Mouse (Mus musculus): ENCODE measurements at regions not wholly inside any gene's neighbourhood (a gene's known extent, or its start where the extent isn't known, plus 50 kb on each side); places are given as distances from the start of the nearest gene placed in this dataset.

DNA sequence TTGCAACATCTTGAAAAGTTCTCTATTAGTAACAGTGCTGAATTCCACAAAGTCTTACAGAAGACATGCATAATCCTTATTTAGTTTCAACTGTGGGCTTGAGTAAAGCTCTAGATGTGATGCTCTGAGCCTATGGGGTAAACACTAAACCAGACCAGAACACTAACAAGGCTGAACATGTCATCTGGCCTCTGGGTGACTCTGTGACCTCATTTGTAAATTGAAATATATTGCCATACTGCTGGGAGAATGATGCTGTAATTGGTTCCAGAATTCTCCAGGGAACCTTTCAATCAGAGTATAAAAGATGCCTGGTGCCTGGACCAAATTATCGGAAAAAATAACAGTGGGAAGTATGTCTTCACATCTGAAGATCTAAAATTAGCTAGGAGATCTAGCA is 309.9 kb upstream of the Megf9 start:
- ATAC-seq (ENCODE audit: insufficient number of reproducible peaks, low FRiP score) = no peak
- Histone ChIP-seq H3K4me1 (replicated peaks) (no peaks in the 10 kb centered on the region), H3K36me3 (no peaks in the 10 kb centered on the region), H3K4me3 (no peak overlapping the region), H3K27me3 (replicated peaks) (no peaks in the 10 kb centered on the region), H3K9me3 (replicated peaks) (no peaks in the 10 kb centered on the region), H3K27ac (ENCODE audit: poor library complexity, severe bottlenecking) (no peak overlapping the region), H3K9ac (no peak overlapping the region), H3K4me2 (no peak overlapping the region)
- 57% methylated on average over 1 of the region's 1 CpGs for WGBS

DNA sequence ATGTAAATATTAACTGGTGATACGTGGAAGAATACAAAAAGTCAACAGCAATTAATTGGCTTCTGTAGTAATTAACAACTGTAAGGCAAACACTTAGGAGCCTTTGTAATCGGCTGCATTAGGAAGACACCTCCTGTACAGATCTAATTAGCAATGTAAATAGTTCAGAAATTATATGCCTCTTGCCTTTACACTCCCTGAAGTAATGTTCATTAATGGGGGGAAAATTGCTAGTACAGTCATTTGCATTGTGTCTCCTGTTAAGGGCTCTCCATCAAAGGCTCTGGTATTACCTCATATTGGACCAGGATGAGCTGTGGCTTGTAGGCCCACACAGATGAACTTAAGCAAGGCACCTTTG is 276.1 kb upstream of the Megf9 start:
- Histone ChIP-seq H3K9ac (no peak overlapping the region), H3K36me3 (no peaks in the 10 kb centered on the region), H3K4me2 (no peak overlapping the region), H3K27ac (ENCODE audit: poor library complexity, severe bottlenecking) (no peak overlapping the region), H3K4me1 (replicated peaks) (no peaks in the 10 kb centered on the region), H3K4me3 (no peak overlapping the region), H3K9me3 (replicated peaks) (peaks cover 15% of the 10 kb centered on the region), H3K27me3 (replicated peaks) (no peaks in the 10 kb centered on the region)
- 73% methylated on average over 2 of the region's 2 CpGs for WGBS
- ATAC-seq (ENCODE audit: insufficient number of reproducible peaks, low FRiP score) = no peak

DNA sequence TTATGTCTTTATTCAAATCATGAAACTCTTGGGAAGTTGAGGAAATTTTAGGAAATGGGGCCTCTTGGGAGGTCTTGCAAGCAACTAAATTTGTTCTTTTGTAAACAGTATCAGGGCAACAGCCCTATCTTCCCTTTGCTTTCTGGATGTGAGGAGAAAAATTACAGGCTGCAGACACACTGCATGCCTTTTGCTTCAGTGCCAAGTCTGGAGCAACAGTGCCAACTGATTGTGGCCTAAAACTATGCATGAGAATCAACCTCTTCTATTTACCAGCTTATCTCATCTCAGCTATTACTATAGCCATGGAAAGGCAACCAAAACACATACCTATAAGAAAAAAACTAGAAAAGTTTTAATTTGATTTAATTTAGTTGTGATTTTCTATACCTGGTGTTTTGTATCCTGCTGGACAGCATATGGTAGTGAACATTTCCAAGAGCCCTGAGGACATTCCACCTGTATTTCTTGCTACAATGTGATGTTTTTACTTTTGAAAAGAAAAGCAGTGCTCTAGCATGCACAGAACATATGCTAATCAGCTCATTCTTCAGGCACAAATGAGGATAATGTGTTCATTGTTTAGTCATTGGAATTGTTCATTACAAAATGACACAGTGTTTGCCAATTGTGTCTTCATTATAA is 275.6 kb upstream of the Megf9 start:
- no peaks in the 10 kb centered on the region for H3K27me3 ChIP-seq (replicated peaks)
- H3K4me1 ChIP-seq (replicated peaks) = no peaks in the 10 kb centered on the region
- H3K4me3 ChIP-seq = no peak overlapping the region
- H3K4me2 ChIP-seq = no peak overlapping the region
- H3K9ac ChIP-seq = no peak overlapping the region
- H3K27ac ChIP-seq (ENCODE audit: poor library complexity, severe bottlenecking) = no peak overlapping the region
- no peaks in the 10 kb centered on the region for H3K36me3 ChIP-seq
- no peak for ATAC-seq (ENCODE audit: insufficient number of reproducible peaks, low FRiP score)
- peaks cover 10% of the 10 kb centered on the region for H3K9me3 ChIP-seq (replicated peaks)

DNA sequence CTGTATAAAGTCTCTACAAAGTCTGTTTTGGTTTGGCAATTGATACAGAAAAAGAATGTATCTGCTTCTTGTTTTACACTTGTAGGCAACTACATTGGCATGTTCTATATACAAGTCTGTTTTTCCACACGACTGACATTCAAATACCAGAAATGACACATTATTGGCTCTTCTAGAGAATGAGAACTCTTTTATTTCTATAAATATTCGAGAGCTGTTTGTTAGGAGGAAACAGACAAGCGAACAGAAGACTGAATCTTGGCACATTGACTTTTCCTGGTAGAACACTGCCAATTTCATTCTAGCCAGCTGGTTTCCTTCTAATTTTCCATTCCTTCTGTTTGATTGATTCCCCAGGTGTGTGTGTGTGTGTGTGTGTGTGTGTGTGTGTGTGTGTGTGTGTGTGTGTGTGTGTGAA is 270.1 kb upstream of the Megf9 start:
- WGBS = 72% methylated on average over 3 of the region's 3 CpGs
- H3K4me1 ChIP-seq (replicated peaks) = no peaks in the 10 kb centered on the region
- H3K27me3 ChIP-seq (replicated peaks) = no peaks in the 10 kb centered on the region

DNA sequence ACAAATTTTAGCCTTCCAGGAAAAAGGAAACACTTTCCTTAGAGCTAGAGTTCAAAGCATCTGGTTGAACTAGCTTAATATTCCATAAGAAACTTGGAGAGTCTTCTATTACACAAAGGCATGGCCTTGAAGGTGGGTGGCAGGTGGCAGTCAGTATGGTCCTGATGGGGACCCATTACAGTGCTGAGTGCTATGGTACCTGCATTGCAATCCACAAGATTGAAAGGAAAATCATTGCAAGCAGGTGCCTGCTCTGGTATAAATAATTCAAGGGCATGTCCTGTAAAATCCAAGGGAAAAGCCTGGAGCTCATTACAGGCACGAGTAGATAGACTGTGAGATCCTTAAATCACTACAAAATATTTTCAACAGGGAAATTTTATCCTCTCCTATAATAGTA is 263.7 kb upstream of the Megf9 start:
- 45% methylated on average over 1 of the region's 1 CpGs for WGBS
- Histone ChIP-seq H3K36me3 (no peaks in the 10 kb centered on the region), H3K4me1 (replicated peaks) (no peaks in the 10 kb centered on the region), H3K4me3 (no peak overlapping the region), H3K27ac (ENCODE audit: poor library complexity, severe bottlenecking) (no peak overlapping the region), H3K9me3 (replicated peaks) (0 out of 2 replicates have a peak, but pooled peaks cover 3% of the 10 kb centered on the region), H3K9ac (no peak overlapping the region), H3K27me3 (replicated peaks) (no peaks in the 10 kb centered on the region), H3K4me2 (no peak overlapping the region)
- no peak for ATAC-seq (ENCODE audit: insufficient number of reproducible peaks, low FRiP score)

More for the DNA sequence above, 270.1 kb upstream of the Megf9 start:
- Histone ChIP-seq H3K36me3 (no peaks in the 10 kb centered on the region), H3K9ac (no peak overlapping the region), H3K27ac (ENCODE audit: poor library complexity, severe bottlenecking) (no peak overlapping the region), H3K4me2 (no peak overlapping the region), H3K4me3 (no peak overlapping the region), H3K9me3 (replicated peaks) (no peaks in the 10 kb centered on the region)
- no peak for ATAC-seq (ENCODE audit: insufficient number of reproducible peaks, low FRiP score)

DNA sequence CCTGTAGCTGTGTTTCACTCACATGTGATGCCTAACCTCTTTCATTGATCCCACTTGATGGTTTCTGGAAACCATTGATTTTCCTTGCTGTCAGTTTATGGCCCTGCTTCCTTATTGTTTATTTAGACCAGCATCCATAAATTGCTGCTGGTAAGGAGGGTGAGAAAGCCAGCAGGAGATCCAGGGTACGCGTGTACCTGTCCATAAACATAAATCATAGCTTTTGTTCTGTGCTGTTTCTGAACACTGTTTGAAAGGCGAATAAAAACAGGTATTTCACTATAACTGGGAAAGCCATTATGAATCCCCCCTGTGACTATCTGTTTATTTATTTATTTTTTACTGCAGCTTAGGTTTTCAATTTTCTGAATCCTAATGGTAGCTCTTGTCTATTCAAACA is 263.1 kb upstream of the Megf9 start:
- 78% methylated on average over 3 of the region's 3 CpGs for whole genome bisulfite sequencing

GRCm38 (mm10) chr4:70783487-70783886 is 248.7 kb upstream of the Megf9 start:
- H3K4me2 ChIP-seq = no peak overlapping the region
- no peak for ATAC-seq (ENCODE audit: insufficient number of reproducible peaks, low FRiP score)
- no peak overlapping the region for H3K27ac ChIP-seq (ENCODE audit: poor library complexity, severe bottlenecking)
- no peaks in the 10 kb centered on the region for H3K4me1 ChIP-seq (replicated peaks)
- no peak overlapping the region for H3K4me3 ChIP-seq
- 51% methylated on average over 2 of the region's 2 CpGs for WGBS
- H3K9me3 ChIP-seq (replicated peaks) = no peaks in the 10 kb centered on the region
- no peaks in the 10 kb centered on the region for H3K27me3 ChIP-seq (replicated peaks)
- no peak overlapping the region for H3K9ac ChIP-seq
- no peaks in the 10 kb centered on the region for H3K36me3 ChIP-seq

More for the DNA sequence above, 263.1 kb upstream of the Megf9 start:
- no peak overlapping the region for H3K4me3 ChIP-seq
- no peaks in the 10 kb centered on the region for H3K4me1 ChIP-seq (replicated peaks)
- no peak overlapping the region for H3K4me2 ChIP-seq
- H3K9ac ChIP-seq = no peak overlapping the region
- H3K27ac ChIP-seq (ENCODE audit: poor library complexity, severe bottlenecking) = no peak overlapping the region
- no peak for ATAC-seq (ENCODE audit: insufficient number of reproducible peaks, low FRiP score)
- no peaks in the 10 kb centered on the region for H3K36me3 ChIP-seq
- 0 out of 2 replicates have a peak, but pooled peaks cover 3% of the 10 kb centered on the region for H3K9me3 ChIP-seq (replicated peaks)
- no peaks in the 10 kb centered on the region for H3K27me3 ChIP-seq (replicated peaks)

- H3K27me3 ChIP-seq (replicated peaks) = no peaks in the 10 kb centered on the region
- H3K9me3 ChIP-seq (replicated peaks) = no peaks in the 10 kb centered on the region
- H3K4me1 ChIP-seq (replicated peaks) = no peaks in the 10 kb centered on the region
- H3K27ac ChIP-seq (ENCODE audit: poor library complexity, severe bottlenecking) = no peak overlapping the region
- no peaks in the 10 kb centered on the region for H3K36me3 ChIP-seq
- H3K4me3 ChIP-seq = no peak overlapping the region
- ATAC-seq (ENCODE audit: insufficient number of reproducible peaks, low FRiP score) = no peak
- 72% methylated on average over 2 of the region's 2 CpGs for WGBS
- H3K9ac ChIP-seq = no peak overlapping the region
- H3K4me2 ChIP-seq = no peak overlapping the region
Observed at GRCm38 (mm10) chr4:70781591-70781990, 246.8 kb upstream of the Megf9 start.

- no peak overlapping the region for H3K4me3 ChIP-seq
- 68% methylated on average over 1 of the region's 1 CpGs for whole genome bisulfite sequencing
- H3K4me1 ChIP-seq (replicated peaks) = no peaks in the 10 kb centered on the region
- no peak overlapping the region for H3K27ac ChIP-seq (ENCODE audit: poor library complexity, severe bottlenecking)
- no peak overlapping the region for H3K4me2 ChIP-seq
- no peak overlapping the region for H3K9ac ChIP-seq
- H3K36me3 ChIP-seq = no peaks in the 10 kb centered on the region
- no peaks in the 10 kb centered on the region for H3K9me3 ChIP-seq (replicated peaks)
- ATAC-seq (ENCODE audit: insufficient number of reproducible peaks, low FRiP score) = no peak
- no peaks in the 10 kb centered on the region for H3K27me3 ChIP-seq (replicated peaks)
Observed at GRCm38 (mm10) chr4:70776273-70776672, 241.5 kb upstream of the Megf9 start.

DNA sequence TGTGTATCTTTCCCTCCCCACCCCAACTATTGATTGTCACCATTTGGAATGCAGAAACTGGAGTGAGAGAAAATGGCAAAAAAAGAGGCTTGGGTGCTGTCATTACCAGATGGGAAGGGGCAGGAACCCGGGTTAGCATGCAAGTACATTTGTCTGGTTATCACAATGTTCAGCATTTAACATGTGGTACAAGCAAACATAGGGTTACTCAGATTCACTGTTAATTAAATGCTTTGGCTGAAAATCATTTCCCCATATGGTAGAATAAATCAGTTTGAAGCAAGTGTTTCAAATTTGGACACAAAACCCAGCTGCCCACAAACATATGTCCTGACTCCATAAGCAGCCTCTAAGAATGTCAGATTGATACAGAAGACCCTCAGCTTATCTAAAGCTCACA is 208.6 kb upstream of the Megf9 start:
- no peak overlapping the region for H3K27ac ChIP-seq (ENCODE audit: poor library complexity, severe bottlenecking)
- no peak overlapping the region for H3K4me2 ChIP-seq
- H3K4me3 ChIP-seq = no peak overlapping the region
- no peaks in the 10 kb centered on the region for H3K4me1 ChIP-seq (replicated peaks)
- H3K9ac ChIP-seq = no peak overlapping the region
- WGBS = 69% methylated on average over 1 of the region's 1 CpGs
- no peaks in the 10 kb centered on the region for H3K27me3 ChIP-seq (replicated peaks)
- no peaks in the 10 kb centered on the region for H3K9me3 ChIP-seq (replicated peaks)
- no peak for ATAC-seq (ENCODE audit: insufficient number of reproducible peaks, low FRiP score)
- no peaks in the 10 kb centered on the region for H3K36me3 ChIP-seq

GRCm38 (mm10) chr4:70742002-70742401 is 207.2 kb upstream of the Megf9 start:
- no peak overlapping the region for H3K4me2 ChIP-seq
- no peaks in the 10 kb centered on the region for H3K27me3 ChIP-seq (replicated peaks)
- H3K4me3 ChIP-seq = no peak overlapping the region
- no peaks in the 10 kb centered on the region for H3K9me3 ChIP-seq (replicated peaks)
- no peaks in the 10 kb centered on the region for H3K4me1 ChIP-seq (replicated peaks)
- ATAC-seq (ENCODE audit: insufficient number of reproducible peaks, low FRiP score) = no peak
- H3K9ac ChIP-seq = no peak overlapping the region
- no peaks in the 10 kb centered on the region for H3K36me3 ChIP-seq
- WGBS = 83% methylated on average over 1 of the region's 1 CpGs
- no peak overlapping the region for H3K27ac ChIP-seq (ENCODE audit: poor library complexity, severe bottlenecking)

DNA sequence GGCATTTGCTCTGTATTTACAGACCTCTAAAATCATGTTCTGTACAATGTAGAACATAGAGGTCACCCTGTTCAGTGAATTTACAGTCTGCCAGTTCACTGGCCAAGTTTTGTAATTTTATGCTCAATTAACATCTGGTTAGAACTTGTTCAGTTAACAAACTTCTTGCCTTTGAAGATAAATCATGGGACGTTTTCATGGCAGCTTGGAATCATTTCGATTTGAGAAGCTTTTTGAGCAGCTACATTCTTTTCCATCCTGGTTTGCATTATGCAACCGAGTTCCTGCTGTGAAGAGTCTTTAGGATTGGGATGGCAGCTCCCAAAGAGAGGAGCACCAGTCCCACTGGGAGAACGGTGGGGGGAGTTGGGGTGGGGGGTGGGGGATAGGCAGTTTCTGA is 206.3 kb upstream of the Megf9 start:
- H3K36me3 ChIP-seq = no peaks in the 10 kb centered on the region
- no peaks in the 10 kb centered on the region for H3K27me3 ChIP-seq (replicated peaks)
- no peak overlapping the region for H3K4me2 ChIP-seq
- 28% methylated on average over 4 of the region's 4 CpGs for WGBS
- no peak overlapping the region for H3K9ac ChIP-seq
- H3K4me3 ChIP-seq = no peak overlapping the region
- H3K9me3 ChIP-seq (replicated peaks) = no peaks in the 10 kb centered on the region
- ATAC-seq (ENCODE audit: insufficient number of reproducible peaks, low FRiP score) = no peak
- no peak overlapping the region for H3K27ac ChIP-seq (ENCODE audit: poor library complexity, severe bottlenecking)
- no peaks in the 10 kb centered on the region for H3K4me1 ChIP-seq (replicated peaks)

All from heart, embryonic 12.5 days (tissue).